Comparison of ENCODE assay signal across 8 mouse cellular contexts in genomic region chr17:24472512-24472911, GRCm38 (mm10). TPM values are rescaled to one million over a fixed set of nuclear protein-coding genes. Genes with fewer than 3 reads are reported as not detected.
DNase-seq lines count a peak whose midpoint lies in the region; ATAC-seq and TF ChIP-seq lines count a peak whose summit lies in the region.

No protein-coding gene starts in this region.

- peak; percentile 63 to 64 for DNase-seq in right cerebral cortex, postnatal 10 days (ENCODE audit: low spot score in 2 of 2)
- DNase-seq in right cerebral cortex, postnatal 14 days: no peak
- peak; percentile 78 for DNase-seq in fat pad, adult 2 months (ENCODE audit: extremely low read depth, low read depth, low spot score)
- DNase-seq in heart, postnatal 36 days: peak; percentile 49 to 55
- DNase-seq in limb, embryonic 10.5 days (ENCODE audit: low spot score): no peak
- peak; percentile 49 for DNase-seq in midbrain, postnatal 0 days (ENCODE audit: low spot score)
- DNase-seq in layer of hippocampus, adult 9-11 months: no peak
- DNase-seq in frontal cortex, postnatal 25 days (ENCODE audit: low spot score in 2 of 2): no peak

- intact Hi-C loops in heart, postnatal 36 days (cut with DNase I): no loop called here

- H3K27ac ChIP-seq in limb, embryonic 10.5 days: no peak overlapping the region
- H3K27ac ChIP-seq in midbrain, postnatal 0 days (ENCODE audit: low read depth, low read length): no peak overlapping the region

- peaks cover 54% of the 10 kb centered on the region for H3K36me3 ChIP-seq in limb, embryonic 10.5 days
- H3K36me3 ChIP-seq in midbrain, postnatal 0 days (ENCODE audit: insufficient read depth, low read length): peaks cover 35% of the 10 kb centered on the region

- H3K4me2 ChIP-seq in midbrain, postnatal 0 days (ENCODE audit: low read depth, low read length, poor library complexity, severe bottlenecking): peak overlapping the region; percentile 99

- H3K9ac ChIP-seq in midbrain, postnatal 0 days (replicated peaks; ENCODE audit: low read length, poor library complexity, severe bottlenecking): no peak overlapping the region

- no peak for ATAC-seq in midbrain, postnatal 0 days (ENCODE audit: low FRiP score)

- no peaks in the 10 kb centered on the region for H3K27me3 ChIP-seq in limb, embryonic 10.5 days (ENCODE audit: low read depth, poor library complexity, severe bottlenecking)
- H3K27me3 ChIP-seq in midbrain, postnatal 0 days (ENCODE audit: insufficient read depth, low read length): no peaks in the 10 kb centered on the region

- peak overlapping the region; percentile 88 for H3K4me3 ChIP-seq in limb, embryonic 10.5 days
- no peak overlapping the region for H3K4me3 ChIP-seq in midbrain, postnatal 0 days (ENCODE audit: low read depth, low read length)

- 90% methylated on average over 4 of the region's 4 CpGs for WGBS in limb, embryonic 10.5 days
- 92% methylated on average over 4 of the region's 4 CpGs for WGBS in midbrain, postnatal 0 days

- peaks cover 33% of the 10 kb centered on the region for H3K4me1 ChIP-seq in limb, embryonic 10.5 days
- peaks cover 17% of the 10 kb centered on the region for H3K4me1 ChIP-seq in midbrain, postnatal 0 days (ENCODE audit: insufficient read depth, low read length)

- H3K9me3 ChIP-seq in limb, embryonic 10.5 days (replicated peaks): no peaks in the 10 kb centered on the region
- no peaks in the 10 kb centered on the region for H3K9me3 ChIP-seq in midbrain, postnatal 0 days (ENCODE audit: low read length)

- TF ChIP-seq CTCF in midbrain, postnatal 0 days (IDR thresholded peaks at IDR 0.05): no peak

RNA-seq across cellular contexts. Expression of gene Bricd5, which starts 1.2 kb away (rescaled TPM):
- total RNA-seq in heart, postnatal 36 days (2021): not detected
- 0.24 TPM in 1 of 2 replicates, not detected in the other for polyA plus RNA-seq in limb, embryonic 10.5 days (2016; fragmentation: Nextera tagmentation; extraction: Ambion mirVana)
- total RNA-seq in midbrain, postnatal 0 days (2014; rRNA removed): 0.57 TPM in 1 of 2 replicates, not detected in the other
- 0.83 and 0.95 TPM in 2 replicates for polyA plus RNA-seq in midbrain, postnatal 0 days (2015; fragmentation: Nextera tagmentation; extraction: Ambion mirVana)

RNA-seq across cellular contexts. Expression of gene Pgp, which starts 2.3 kb away (rescaled TPM):
- 10 to 100 TPM; 39.1 to 41.9 TPM for total RNA-seq in heart, postnatal 36 days (2021)
- 68.8 and 76.1 TPM in 2 replicates for polyA plus RNA-seq in limb, embryonic 10.5 days (2016; fragmentation: Nextera tagmentation; extraction: Ambion mirVana)
- total RNA-seq in midbrain, postnatal 0 days (2014; rRNA removed): 49.6 and 50.1 TPM in 2 replicates
- polyA plus RNA-seq in midbrain, postnatal 0 days (2015; fragmentation: Nextera tagmentation; extraction: Ambion mirVana): 86.8 and 88.7 TPM in 2 replicates

RNA-seq across cellular contexts. Expression of gene E4f1, which starts 2.4 kb away (rescaled TPM):
- 10 to 100 TPM; 11.0 to 12.4 TPM for total RNA-seq in heart, postnatal 36 days (2021)
- 35.0 and 38.7 TPM in 2 replicates for polyA plus RNA-seq in limb, embryonic 10.5 days (2016; fragmentation: Nextera tagmentation; extraction: Ambion mirVana)
- 35.1 and 38.0 TPM in 2 replicates for total RNA-seq in midbrain, postnatal 0 days (2014; rRNA removed)
- polyA plus RNA-seq in midbrain, postnatal 0 days (2015; fragmentation: Nextera tagmentation; extraction: Ambion mirVana): 25.6 and 30.6 TPM in 2 replicates

RNA-seq across cellular contexts. Expression of gene Mlst8, which starts 6.4 kb away (rescaled TPM):
- 1 to 10 TPM; 8.1 to 9.0 TPM for total RNA-seq in heart, postnatal 36 days (2021)
- polyA plus RNA-seq in limb, embryonic 10.5 days (2016; fragmentation: Nextera tagmentation; extraction: Ambion mirVana): 31.6 and 42.2 TPM in 2 replicates
- total RNA-seq in midbrain, postnatal 0 days (2014; rRNA removed): 51.8 and 60.8 TPM in 2 replicates
- 28.4 and 29.5 TPM in 2 replicates for polyA plus RNA-seq in midbrain, postnatal 0 days (2015; fragmentation: Nextera tagmentation; extraction: Ambion mirVana)

RNA-seq across cellular contexts. Expression of gene Caskin1, which starts 15.9 kb away (rescaled TPM):
- under 1 TPM; 0.11 to 0.14 TPM for total RNA-seq in heart, postnatal 36 days (2021)
- polyA plus RNA-seq in limb, embryonic 10.5 days (2016; fragmentation: Nextera tagmentation; extraction: Ambion mirVana): 1.4 and 3.6 TPM in 2 replicates
- 151 and 153 TPM in 2 replicates for total RNA-seq in midbrain, postnatal 0 days (2014; rRNA removed)
- polyA plus RNA-seq in midbrain, postnatal 0 days (2015; fragmentation: Nextera tagmentation; extraction: Ambion mirVana): 43.9 and 47.5 TPM in 2 replicates

Comparison
In these comparisons a context has a peak if more than half of its experiments do, and no peak if none do; other contexts are left out.
1. DNase-seq: peak in right cerebral cortex, postnatal 10 days (2 of 2), fat pad, adult 2 months (single experiment), heart, postnatal 36 days (2 of 2) and midbrain, postnatal 0 days (single experiment); none in right cerebral cortex, postnatal 14 days (single experiment), limb, embryonic 10.5 days (single experiment), layer of hippocampus, adult 9-11 months (single experiment) and frontal cortex, postnatal 25 days (0 of 2).